Mouse (Mus musculus) urinary bladder, postnatal 14 days (tissue): ENCODE data around the gene Recql5.

Experiments used
- DNase-seq: peaks from one replicate; pipeline ENCODE4 v3.0.0; 2021; ENCODE audit warnings: low spot score

Gene Recql5

GRCm38 (mm10) chr11:115939690-115940329 is 6.5 kb upstream of the Recql5 start:
- DNase-seq: peak; percentile 72

GRCm38 (mm10) chr11:115933747-115934110 is 452 bp upstream of the Recql5 start:
- DNase-seq: no peak

GRCm38 (mm10) chr11:115931235-115931634 is 2.0 kb downstream of the Recql5 start:
- DNase-seq: no peak

- DNase-seq: no peak
Measured at GRCm38 (mm10) chr11:115929818-115930217, 3.5 kb downstream of the Recql5 start.

GRCm38 (mm10) chr11:115929031-115929430 is 4.2 kb downstream of the Recql5 start:
- DNase-seq: no peak

GRCm38 (mm10) chr11:115921986-115922385 is 11.3 kb downstream of the Recql5 start:
- no peak for DNase-seq

- DNase-seq: peak; percentile 63
Measured at GRCm38 (mm10) chr11:115920110-115920818, 13.0 kb downstream of the Recql5 start.

- no peak for DNase-seq
Measured at GRCm38 (mm10) chr11:115919073-115919472, 14.2 kb downstream of the Recql5 start.

- DNase-seq: no peak
Measured at GRCm38 (mm10) chr11:115918637-115919036, 14.6 kb downstream of the Recql5 start.

- DNase-seq: no peak
Measured at GRCm38 (mm10) chr11:115916579-115916978, 16.7 kb downstream of the Recql5 start.

GRCm38 (mm10) chr11:115911632-115912376 is 21.5 kb downstream of the Recql5 start, which contains the start of gene Smim6:
TSS of gene Smim6 (plus strand) at chr11:115912017.
- DNase-seq: peak; percentile 62

GRCm38 (mm10) chr11:115911134-115911561 is 22.1 kb downstream of the Recql5 start:
- DNase-seq: peak; percentile 71

GRCm38 (mm10) chr11:115906521-115906920 is 26.8 kb downstream of the Recql5 start:
- DNase-seq: no peak

- DNase-seq: no peak
Measured at GRCm38 (mm10) chr11:115906116-115906515, 27.2 kb downstream of the Recql5 start.

- DNase-seq: peak; percentile 74
Measured at GRCm38 (mm10) chr11:115904956-115905790, 28.1 kb downstream of the Recql5 start.

- DNase-seq: no peak
Measured at GRCm38 (mm10) chr11:115904231-115904955, 28.9 kb downstream of the Recql5 start.

GRCm38 (mm10) chr11:115903384-115904230 is 29.7 kb downstream of the Recql5 start:
- DNase-seq: peak; percentile 55

GRCm38 (mm10) chr11:115902831-115903230 is 30.4 kb downstream of the Recql5 start:
- DNase-seq: peak; percentile 85

- DNase-seq: no peak
Measured at GRCm38 (mm10) chr11:115902177-115902576, 31.1 kb downstream of the Recql5 start.
